10 mouse cellular contexts compared by ENCODE assay signal in the genomic region with DNA sequence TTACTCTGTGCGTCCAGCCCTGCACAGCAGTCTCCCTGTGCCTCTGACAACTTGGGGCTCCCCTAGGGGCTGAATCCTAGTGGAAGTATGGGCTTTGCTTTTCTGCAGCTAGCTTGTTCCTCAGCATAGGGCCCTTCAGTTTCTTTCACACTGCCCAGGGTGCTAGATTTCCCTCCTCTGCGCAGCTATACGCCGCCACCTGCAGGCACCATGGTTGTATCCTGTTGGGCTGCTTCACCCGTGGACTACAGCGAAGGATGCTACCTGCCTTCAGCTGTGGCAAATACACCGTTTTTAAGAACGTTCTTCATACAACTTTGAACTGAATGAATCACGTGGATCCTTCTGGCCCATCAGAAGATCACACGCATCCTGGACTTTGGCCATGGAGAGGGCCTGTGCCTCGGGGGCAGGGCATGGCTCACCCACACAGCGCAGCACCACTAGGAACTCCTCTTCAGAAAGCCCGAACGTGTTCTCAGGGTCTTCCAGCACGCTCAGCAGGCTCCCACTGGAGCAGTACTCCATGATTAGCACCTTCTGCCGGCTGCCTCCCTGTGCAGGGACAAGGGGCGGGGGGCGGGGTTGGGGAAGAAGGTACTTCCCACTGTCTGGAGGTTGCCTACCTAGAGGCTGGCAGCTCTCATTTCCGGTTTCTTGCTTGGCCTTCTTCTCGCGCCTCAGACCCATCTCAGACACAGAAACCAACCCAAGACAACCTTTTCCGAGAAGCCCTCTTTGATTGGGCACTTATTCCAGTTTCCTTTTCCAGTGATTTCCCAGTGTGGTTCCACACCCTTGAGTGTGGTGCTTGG. TPM values are rescaled to one million over a fixed set of nuclear protein-coding genes. Genes with fewer than 3 reads are reported as not detected.
DNase-seq lines count a peak whose midpoint lies in the region; ATAC-seq and TF ChIP-seq lines count a peak whose summit lies in the region.
"Had no signal": no experiment of that assay in that cellular context is flagged by ENCODE, and none has a peak within 500 bp of the region (broad histone marks: within the 10 kb centered on the region; RNA-seq: fewer than 3 reads in every experiment).

No protein-coding gene starts in this region.

- 31% methylated on average over 22 of the region's 22 CpGs for WGBS in lung, embryonic 14.5 days
- 42% methylated on average over 22 of the region's 22 CpGs for WGBS in kidney, embryonic 14.5 days
- WGBS in liver, embryonic 16.5 days (ENCODE audit: insufficient replicate concordance), result 35% methylated on average over 22 of the region's 22 CpGs
- WGBS in embryonic facial prominence, embryonic 10.5 days, result 48% methylated on average over 22 of the region's 22 CpGs

- no peaks in the 10 kb centered on the region for H3K27me3 ChIP-seq in lung, embryonic 14.5 days (ENCODE audit: insufficient read depth, low read length)
- no peaks in the 10 kb centered on the region for H3K27me3 ChIP-seq in kidney, embryonic 14.5 days (ENCODE audit: control insufficient read depth, insufficient read depth, low read length)
- no peaks in the 10 kb centered on the region for H3K27me3 ChIP-seq in liver, embryonic 16.5 days (ENCODE audit: control insufficient read depth, insufficient read depth, low read depth, low read length)
- peaks cover 1% of the 10 kb centered on the region; the same call in 1 of the 2 replicates for H3K27me3 ChIP-seq in embryonic facial prominence, embryonic 10.5 days (replicated peaks; ENCODE audit: low read depth, poor library complexity, severe bottlenecking)

- no peak for ATAC-seq in lung, embryonic 14.5 days (ENCODE audit: insufficient read depth)
- peak; percentile 37; the same call in 1 of the 2 replicates for ATAC-seq in kidney, embryonic 14.5 days (ENCODE audit: low FRiP score, low TSS enrichment)
- peak; percentile 70 for ATAC-seq in liver, embryonic 16.5 days (ENCODE audit: low read depth)
- no peak for ATAC-seq in megakaryocyte-erythroid progenitor cell, adult 5-6 weeks (replicated peaks; ENCODE audit: low FRiP score, low TSS enrichment, poor library complexity, severe bottlenecking)

- no peak for DNase-seq in lung, embryonic 14.5 days
- no peak for DNase-seq in lung, postnatal 25 days (ENCODE audit: low spot score)
- DNase-seq in adrenal gland, postnatal 25 days, result peak; percentile 11
- DNase-seq in embryonic facial prominence, embryonic 10.5 days (ENCODE audit: low spot score), result no peak
- DNase-seq in right cerebral cortex, postnatal 4 days, result no peak
- DNase-seq: cerebellum, adult 2 months had no signal

- no peaks in the 10 kb centered on the region for H3K9me3 ChIP-seq in lung, embryonic 14.5 days (ENCODE audit: low read depth, low read length)
- no peaks in the 10 kb centered on the region for H3K9me3 ChIP-seq in kidney, embryonic 14.5 days (ENCODE audit: control insufficient read depth, low read length)
- H3K9me3 ChIP-seq in liver, embryonic 16.5 days (replicated peaks; ENCODE audit: control insufficient read depth, low read length), result no peaks in the 10 kb centered on the region
- no peaks in the 10 kb centered on the region for H3K9me3 ChIP-seq in embryonic facial prominence, embryonic 10.5 days
- H3K9me3 ChIP-seq: midbrain, embryonic 12.5 days had no signal

- H3K36me3 ChIP-seq in lung, embryonic 14.5 days (ENCODE audit: insufficient read depth), result no peaks in the 10 kb centered on the region
- H3K36me3 ChIP-seq in kidney, embryonic 14.5 days (ENCODE audit: control insufficient read depth, insufficient read depth, low read length), result no peaks in the 10 kb centered on the region
- H3K36me3 ChIP-seq in liver, embryonic 16.5 days (ENCODE audit: control insufficient read depth, insufficient read depth), result no peaks in the 10 kb centered on the region
- no peaks in the 10 kb centered on the region for H3K36me3 ChIP-seq in embryonic facial prominence, embryonic 10.5 days (replicated peaks)
- H3K36me3 ChIP-seq: midbrain, embryonic 12.5 days had no signal

- peak overlapping the region; percentile 39; the same call in 1 of the 2 replicates for H3K4me2 ChIP-seq in lung, embryonic 14.5 days
- no peak overlapping the region for H3K4me2 ChIP-seq in kidney, embryonic 14.5 days (replicated peaks; ENCODE audit: low read depth, low read length)
- peak overlapping the region; percentile 55 for H3K4me2 ChIP-seq in liver, embryonic 16.5 days (ENCODE audit: low read depth, low read length)
- H3K4me2 ChIP-seq: midbrain, embryonic 12.5 days had no signal

- H3K27ac ChIP-seq in lung, embryonic 14.5 days (ENCODE audit: low read depth), result no peak overlapping the region
- H3K27ac ChIP-seq in kidney, embryonic 14.5 days (ENCODE audit: low read depth, low read length), result no peak overlapping the region
- peak overlapping the region; percentile 82 for H3K27ac ChIP-seq in liver, embryonic 16.5 days (ENCODE audit: low read length)
- no peak overlapping the region for H3K27ac ChIP-seq in embryonic facial prominence, embryonic 10.5 days (replicated peaks)
- H3K27ac ChIP-seq: midbrain, embryonic 12.5 days had no signal

- no peaks in the 10 kb centered on the region; the same call in none of the 2 replicates for H3K4me1 ChIP-seq in lung, embryonic 14.5 days (ENCODE audit: insufficient read depth)
- H3K4me1 ChIP-seq in kidney, embryonic 14.5 days (ENCODE audit: control insufficient read depth, insufficient read depth, low read length), result peaks cover 8% of the 10 kb centered on the region
- peaks cover 9% of the 10 kb centered on the region for H3K4me1 ChIP-seq in liver, embryonic 16.5 days (ENCODE audit: control insufficient read depth, low read depth, low read length)
- H3K4me1 ChIP-seq in embryonic facial prominence, embryonic 10.5 days, result peaks cover 48% of the 10 kb centered on the region
- H3K4me1 ChIP-seq: midbrain, embryonic 12.5 days had no signal

- TF ChIP-seq CTCF in lung, embryonic 14.5 days (IDR thresholded peaks at IDR 0.05; ENCODE audit: low read depth), result peak; percentile 35

- no peak overlapping the region for H3K4me3 ChIP-seq in lung, embryonic 14.5 days (ENCODE audit: low read depth, low read length)
- H3K4me3 ChIP-seq in kidney, embryonic 14.5 days (ENCODE audit: low read length), result no peak overlapping the region
- peak overlapping the region; percentile 50 for H3K4me3 ChIP-seq in liver, embryonic 16.5 days (ENCODE audit: low read depth, low read length)
- H3K4me3 ChIP-seq in embryonic facial prominence, embryonic 10.5 days, result no peak overlapping the region
- H3K4me3 ChIP-seq: midbrain, embryonic 12.5 days had no signal

- no peak overlapping the region for H3K9ac ChIP-seq in lung, embryonic 14.5 days
- no peak overlapping the region for H3K9ac ChIP-seq in kidney, embryonic 14.5 days (ENCODE audit: low read depth, low read length)
- H3K9ac ChIP-seq in liver, embryonic 16.5 days (ENCODE audit: low read depth, low read length), result no peak overlapping the region; the same call in 1 of the 2 replicates
- H3K9ac ChIP-seq: midbrain, embryonic 12.5 days had no signal

RNA-seq across cellular contexts. Expression of a gene that starts 4.5 kb away (rescaled TPM):
- polyA plus RNA-seq in lung, embryonic 14.5 days (2014; fragmentation: Nextera tagmentation; extraction: Ambion mirVana), result 2.0 and 2.3 TPM in 2 replicates
- total RNA-seq in adrenal gland, postnatal 25 days (2021), result 13.2 and 18.5 TPM in 2 replicates
- 2.9 TPM in 2 replicates for polyA plus RNA-seq in kidney, embryonic 14.5 days (2014; fragmentation: Nextera tagmentation; extraction: Ambion mirVana)
- polyA plus RNA-seq in liver, embryonic 16.5 days (2015; fragmentation: Nextera tagmentation; extraction: Ambion mirVana), result 9.2 and 10.2 TPM in 2 replicates
- 0.94 and 1.6 TPM in 2 replicates for polyA plus RNA-seq in embryonic facial prominence, embryonic 10.5 days (2016; fragmentation: Nextera tagmentation; extraction: Ambion mirVana)
- total RNA-seq in megakaryocyte-erythroid progenitor cell, adult 5-6 weeks (2014; fragmentation: Nextera tagmentation), result 11.1 and 11.2 TPM in 2 replicates
- 1.9 and 4.3 TPM in 2 replicates for total RNA-seq in megakaryocyte-erythroid progenitor cell, adult 5-6 weeks (2017)

RNA-seq across cellular contexts. Expression of a gene that starts 29.9 kb away (rescaled TPM):
- polyA plus RNA-seq in lung, embryonic 14.5 days (2014; fragmentation: Nextera tagmentation; extraction: Ambion mirVana), result 3.1 and 3.7 TPM in 2 replicates
- 12.8 and 13.1 TPM in 2 replicates for total RNA-seq in adrenal gland, postnatal 25 days (2021)
- 1.6 and 1.8 TPM in 2 replicates for polyA plus RNA-seq in kidney, embryonic 14.5 days (2014; fragmentation: Nextera tagmentation; extraction: Ambion mirVana)
- 6.3 and 6.8 TPM in 2 replicates for polyA plus RNA-seq in liver, embryonic 16.5 days (2015; fragmentation: Nextera tagmentation; extraction: Ambion mirVana)
- polyA plus RNA-seq in embryonic facial prominence, embryonic 10.5 days (2016; fragmentation: Nextera tagmentation; extraction: Ambion mirVana), result 1.2 and 1.3 TPM in 2 replicates
- total RNA-seq in megakaryocyte-erythroid progenitor cell, adult 5-6 weeks (2014; fragmentation: Nextera tagmentation), result 19.8 and 20.0 TPM in 2 replicates
- 26.0 and 28.0 TPM in 2 replicates for total RNA-seq in megakaryocyte-erythroid progenitor cell, adult 5-6 weeks (2017)

Comparison
In these comparisons a context has a peak if more than half of its experiments do, and no peak if none do; other contexts are left out.
1. ATAC-seq: peak in kidney, embryonic 14.5 days (single experiment) and liver, embryonic 16.5 days (single experiment); none in lung, embryonic 14.5 days (single experiment) and megakaryocyte-erythroid progenitor cell, adult 5-6 weeks (single experiment).